Mouse (Mus musculus): ENCODE measurements around the gene Myg1. TPM values are rescaled to one million over a fixed set of nuclear protein-coding genes. Genes with fewer than 3 reads are reported as not detected.

The Myg1 gene
- total RNA-seq, 2 experiments from 2014 or later, result 29.7 to 39.0 TPM

DNA sequence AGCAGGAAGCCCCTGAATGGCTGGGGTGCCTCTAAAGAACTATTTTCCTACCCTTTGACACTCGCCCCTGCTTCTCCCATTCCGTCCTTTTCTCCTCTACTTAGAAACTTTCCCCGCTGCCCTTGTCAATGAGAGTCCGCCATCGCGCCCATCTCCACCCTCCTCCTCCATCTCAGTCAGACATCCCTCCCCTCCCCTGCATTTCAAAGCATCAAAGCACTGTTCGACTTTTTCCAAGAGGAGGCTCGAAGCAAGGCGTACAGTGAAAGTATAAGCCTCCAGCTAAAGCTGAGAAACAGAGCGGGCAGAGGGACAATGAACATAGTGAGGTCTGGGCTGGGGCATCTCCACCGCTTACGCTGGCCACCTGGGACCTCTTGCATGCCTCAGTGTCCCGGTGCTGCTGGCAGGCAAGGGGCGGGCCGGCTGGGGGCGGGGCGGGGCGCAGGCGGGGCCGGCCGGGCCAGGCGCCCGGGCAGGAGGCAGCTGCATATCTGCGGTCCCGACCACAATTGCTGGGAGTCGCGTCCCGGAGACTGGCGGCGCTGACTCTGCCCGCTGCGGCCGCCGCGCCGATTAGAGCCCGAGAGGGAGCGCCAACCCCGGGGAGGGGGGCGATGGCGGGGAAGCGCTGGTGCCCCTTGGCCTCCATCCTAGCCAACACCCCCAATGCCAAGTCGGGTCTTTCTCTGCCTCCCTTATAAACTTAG, 45.1 kb downstream of the Myg1 start:
- peak; percentile 84 for ATAC-seq (replicated peaks; ENCODE audit: low FRiP score, poor library complexity, severe bottlenecking)

- ATAC-seq (replicated peaks; ENCODE audit: low FRiP score, poor library complexity, severe bottlenecking), result peak; percentile 84
These were observed 45.6 kb downstream of the Myg1 start for GRCm38 (mm10) chr15:102377163-102377543.

- 0 out of 2 replicates have a peak, but pooled peaks have one; percentile 16 for ATAC-seq (replicated peaks; ENCODE audit: low FRiP score, poor library complexity, severe bottlenecking)
These were observed 46.3 kb downstream of the Myg1 start for GRCm38 (mm10) chr15:102377810-102378262.

DNA sequence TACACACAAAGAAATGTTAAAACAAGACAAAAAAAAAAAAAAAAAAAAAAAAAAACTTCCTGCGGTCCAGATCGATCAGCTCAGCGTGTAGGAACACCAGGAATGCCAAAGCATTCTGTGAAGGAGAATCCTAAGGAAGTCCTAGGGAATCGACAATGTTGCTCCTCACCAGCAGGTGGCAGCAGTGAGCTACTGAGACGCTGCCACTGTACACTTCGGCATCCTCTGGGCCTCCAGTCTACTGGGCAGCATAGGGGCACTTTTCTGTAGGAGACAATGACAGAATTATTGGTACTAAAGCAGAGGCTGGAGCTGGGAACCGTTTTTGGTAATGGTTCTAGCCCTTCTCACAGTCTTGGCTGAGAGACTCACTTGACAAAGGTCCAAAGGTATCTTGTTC, 50.1 kb downstream of the Myg1 start:
- peak; percentile 69 for ATAC-seq (replicated peaks; ENCODE audit: low FRiP score, poor library complexity, severe bottlenecking)

GRCm38 (mm10) chr15:102383671-102384070, 52.2 kb downstream of the Myg1 start:
- no peak for ATAC-seq (replicated peaks; ENCODE audit: low FRiP score, poor library complexity, severe bottlenecking)

DNA sequence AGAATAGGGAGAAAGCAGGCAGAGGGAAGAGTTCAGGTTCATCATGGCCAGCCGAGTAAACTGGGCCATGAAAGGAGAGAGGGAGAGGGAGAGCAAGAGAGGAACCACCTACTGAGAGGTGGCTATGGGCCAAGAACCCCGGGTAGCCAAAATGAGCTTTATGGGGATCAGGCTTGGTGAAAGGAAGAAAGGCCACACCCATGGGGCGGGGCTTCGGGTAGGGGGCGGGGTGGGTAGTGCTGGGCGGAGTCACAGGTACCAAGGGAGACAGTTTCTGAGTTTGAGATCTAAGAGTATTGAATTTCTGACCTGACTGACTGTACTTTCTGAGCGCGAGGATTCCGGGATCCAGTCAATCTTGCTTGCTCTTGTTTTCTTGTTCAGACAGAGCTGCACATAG, 55.1 kb downstream of the Myg1 start:
- peak; percentile 77; the same call in 1 of the 2 replicates for ATAC-seq (replicated peaks; ENCODE audit: low FRiP score, poor library complexity, severe bottlenecking)

Other genes with a start within 250 kb of the Myg1 start
- 0.36 TPM in 1 of 2 replicates, not detected in the other for gene Tns2, start 231.3 kb upstream of the Myg1 start, total RNA-seq (2015; ENCODE audit: low replicate concordance)
- gene Tns2, start 231.3 kb upstream of the Myg1 start, total RNA-seq (2017; ENCODE audit: low replicate concordance), result not detected in 2 replicates
- gene Spryd3, start 195.5 kb upstream of the Myg1 start, total RNA-seq (2015; ENCODE audit: low replicate concordance), result 2.5 and 5.4 TPM in 2 replicates
- 2.3 and 16.0 TPM in 2 replicates for gene Spryd3, start 195.5 kb upstream of the Myg1 start, total RNA-seq (2017; ENCODE audit: low replicate concordance)
- not detected in 2 replicates for gene Igfbp6, start 187.3 kb upstream of the Myg1 start, total RNA-seq (2015; ENCODE audit: low replicate concordance)
- gene Igfbp6, start 187.3 kb upstream of the Myg1 start, total RNA-seq (2017; ENCODE audit: low replicate concordance), result not detected in 2 replicates
- gene Soat2, start 181.2 kb upstream of the Myg1 start, total RNA-seq (2015; ENCODE audit: low replicate concordance), result 1.1 and 5.0 TPM in 2 replicates
- 1.0 and 1.7 TPM in 2 replicates for gene Soat2, start 181.2 kb upstream of the Myg1 start, total RNA-seq (2017; ENCODE audit: low replicate concordance)
- 25.2 and 33.5 TPM in 2 replicates for gene Zfp740, start 128.5 kb upstream of the Myg1 start, total RNA-seq (2015; ENCODE audit: low replicate concordance)
- 30.5 and 52.6 TPM in 2 replicates for gene Zfp740, start 128.5 kb upstream of the Myg1 start, total RNA-seq (2017; ENCODE audit: low replicate concordance)
- gene Csad, start 127.0 kb upstream of the Myg1 start, total RNA-seq (2015; ENCODE audit: low replicate concordance), result 8.3 and 23.9 TPM in 2 replicates
- 6.3 and 27.2 TPM in 2 replicates for gene Csad, start 127.0 kb upstream of the Myg1 start, total RNA-seq (2017; ENCODE audit: low replicate concordance)
- gene Itgb7, start 99.8 kb upstream of the Myg1 start, total RNA-seq (2015; ENCODE audit: low replicate concordance), result 26.0 and 32.1 TPM in 2 replicates
- gene Itgb7, start 99.8 kb upstream of the Myg1 start, total RNA-seq (2017; ENCODE audit: low replicate concordance), result 21.8 and 32.8 TPM in 2 replicates
- gene Rarg, start 74.2 kb upstream of the Myg1 start, total RNA-seq (2015; ENCODE audit: low replicate concordance), result 4.6 and 9.4 TPM in 2 replicates
- 2.6 and 3.6 TPM in 2 replicates for gene Rarg, start 74.2 kb upstream of the Myg1 start, total RNA-seq (2017; ENCODE audit: low replicate concordance)
- not detected in 2 replicates for gene Gm9918, start 61.1 kb upstream of the Myg1 start, total RNA-seq (2015; ENCODE audit: low replicate concordance)
- not detected in 2 replicates for gene Gm9918, start 61.1 kb upstream of the Myg1 start, total RNA-seq (2017; ENCODE audit: low replicate concordance)
- 8.8 and 19.1 TPM in 2 replicates for gene Mfsd5, start 52.3 kb upstream of the Myg1 start, total RNA-seq (2015; ENCODE audit: low replicate concordance)
- 3.1 and 5.1 TPM in 2 replicates for gene Mfsd5, start 52.3 kb upstream of the Myg1 start, total RNA-seq (2017; ENCODE audit: low replicate concordance)
- gene Espl1, start 35.4 kb upstream of the Myg1 start, total RNA-seq (2015; ENCODE audit: low replicate concordance), result 145 and 158 TPM in 2 replicates
- gene Espl1, start 35.4 kb upstream of the Myg1 start, total RNA-seq (2017; ENCODE audit: low replicate concordance), result 127 and 176 TPM in 2 replicates
- 121 and 130 TPM in 2 replicates for gene Pfdn5, start 5.6 kb upstream of the Myg1 start, total RNA-seq (2015; ENCODE audit: low replicate concordance)
- 68.3 and 116 TPM in 2 replicates for gene Pfdn5, start 5.6 kb upstream of the Myg1 start, total RNA-seq (2017; ENCODE audit: low replicate concordance)
- gene Aaas, start 19.1 kb downstream of the Myg1 start, total RNA-seq (2015; ENCODE audit: low replicate concordance), result 41.9 and 51.5 TPM in 2 replicates
- 18.2 and 49.8 TPM in 2 replicates for gene Aaas, start 19.1 kb downstream of the Myg1 start, total RNA-seq (2017; ENCODE audit: low replicate concordance)
- not detected in 2 replicates for gene Sp7, start 35.5 kb downstream of the Myg1 start, total RNA-seq (2015; ENCODE audit: low replicate concordance)
- not detected in 2 replicates for gene Sp7, start 35.5 kb downstream of the Myg1 start, total RNA-seq (2017; ENCODE audit: low replicate concordance)
- gene Sp1, start 74.4 kb downstream of the Myg1 start, total RNA-seq (2015; ENCODE audit: low replicate concordance), result 80.5 and 94.1 TPM in 2 replicates
- gene Sp1, start 74.4 kb downstream of the Myg1 start, total RNA-seq (2017; ENCODE audit: low replicate concordance), result 70.4 and 79.1 TPM in 2 replicates
- not detected in 2 replicates for gene Amhr2, start 113.7 kb downstream of the Myg1 start, total RNA-seq (2015; ENCODE audit: low replicate concordance)
- gene Amhr2, start 113.7 kb downstream of the Myg1 start, total RNA-seq (2017; ENCODE audit: low replicate concordance), result 3.6 TPM in 1 of 2 replicates, not detected in the other
- gene Prr13, start 127.3 kb downstream of the Myg1 start, total RNA-seq (2015; ENCODE audit: low replicate concordance), result 45.4 and 56.6 TPM in 2 replicates
- gene Prr13, start 127.3 kb downstream of the Myg1 start, total RNA-seq (2017; ENCODE audit: low replicate concordance), result 18.6 and 49.4 TPM in 2 replicates
- gene Pcbp2, start 138.8 kb downstream of the Myg1 start, total RNA-seq (2015; ENCODE audit: low replicate concordance), result 405 and 484 TPM in 2 replicates
- 185 and 238 TPM in 2 replicates for gene Pcbp2, start 138.8 kb downstream of the Myg1 start, total RNA-seq (2017; ENCODE audit: low replicate concordance)
- gene Gm10337, start 172.0 kb downstream of the Myg1 start, total RNA-seq (2015; ENCODE audit: low replicate concordance), result not detected in 2 replicates
- not detected in 2 replicates for gene Gm10337, start 172.0 kb downstream of the Myg1 start, total RNA-seq (2017; ENCODE audit: low replicate concordance)
- gene Map3k12, start 185.4 kb downstream of the Myg1 start, total RNA-seq (2015; ENCODE audit: low replicate concordance), result 0.72 TPM in 1 of 2 replicates, not detected in the other
- gene Map3k12, start 185.4 kb downstream of the Myg1 start, total RNA-seq (2017; ENCODE audit: low replicate concordance), result 2.6 TPM in 1 of 2 replicates, not detected in the other
- 11.5 and 19.7 TPM in 2 replicates for gene Tarbp2, start 186.5 kb downstream of the Myg1 start, total RNA-seq (2015; ENCODE audit: low replicate concordance)
- 11.9 and 20.4 TPM in 2 replicates for gene Tarbp2, start 186.5 kb downstream of the Myg1 start, total RNA-seq (2017; ENCODE audit: low replicate concordance)
- 9.2 and 12.6 TPM in 2 replicates for gene Npff, start 193.2 kb downstream of the Myg1 start, total RNA-seq (2015; ENCODE audit: low replicate concordance)
- 3.3 TPM in 1 of 2 replicates, not detected in the other for gene Npff, start 193.2 kb downstream of the Myg1 start, total RNA-seq (2017; ENCODE audit: low replicate concordance)

All from erythroid progenitor cell, adult 5-6 weeks (primary cell).